Mouse (Mus musculus) limb, embryonic 10.5 days (tissue): ENCODE measurements at regions not wholly inside any gene's neighbourhood (a gene's known extent, or its start where the extent isn't known, plus 50 kb on each side); places are given as distances from the start of the nearest gene placed in this dataset.
"Not testable (repeated sequence)": the region's sequence is repeated elsewhere in the genome, so short reads cannot be mapped to it uniquely, and the experiment has no call there.

Source experiments
- DNase-seq: peaks from one replicate; pipeline ENCODE4 v3.0.0-alpha.2; 2017; ENCODE audit warnings: low spot score
- H3K27ac ChIP-seq: fragments of 300-500 bp; sonication (generic); 2 replicates; pipeline ENCODE4 v1.5.1; 2016; ENCODE audit warnings: mild to moderate bottlenecking
- H3K27me3 ChIP-seq: fragments of 300-500 bp; sonication (generic); 2 replicates; pipeline ENCODE4 v1.6.1; 2016; ENCODE audit warnings: low read depth, mild to moderate bottlenecking; ENCODE audit not compliant: poor library complexity, severe bottlenecking
- H3K36me3 ChIP-seq: fragments of 300-500 bp; sonication (generic); 2 replicates; pipeline ENCODE4 v1.6.1; 2016; ENCODE audit warnings: mild to moderate bottlenecking, moderate library complexity
- H3K4me1 ChIP-seq: fragments of 300-500 bp; sonication (generic); 2 replicates; pipeline ENCODE4 v1.6.1; 2016
- H3K4me3 ChIP-seq: fragments of 300-500 bp; sonication (generic); 2 replicates; pipeline ENCODE4 v1.5.1; 2016; ENCODE audit warnings: mild to moderate bottlenecking, moderate library complexity
- H3K9me3 ChIP-seq: fragments of 300-500 bp; sonication (generic); replicated peaks from 2 replicates; pipeline ENCODE4 v1.6.1; 2016; ENCODE audit warnings: mild to moderate bottlenecking
- whole genome bisulfite sequencing: fragments of 180-500 bp; shearing (Covaris S2); methylation state at CpG from one replicate; pipeline ENCODE4 v1.1.7; 2016; 5-methylcytosine and 5-hydroxymethylcytosine counted together

DNA sequence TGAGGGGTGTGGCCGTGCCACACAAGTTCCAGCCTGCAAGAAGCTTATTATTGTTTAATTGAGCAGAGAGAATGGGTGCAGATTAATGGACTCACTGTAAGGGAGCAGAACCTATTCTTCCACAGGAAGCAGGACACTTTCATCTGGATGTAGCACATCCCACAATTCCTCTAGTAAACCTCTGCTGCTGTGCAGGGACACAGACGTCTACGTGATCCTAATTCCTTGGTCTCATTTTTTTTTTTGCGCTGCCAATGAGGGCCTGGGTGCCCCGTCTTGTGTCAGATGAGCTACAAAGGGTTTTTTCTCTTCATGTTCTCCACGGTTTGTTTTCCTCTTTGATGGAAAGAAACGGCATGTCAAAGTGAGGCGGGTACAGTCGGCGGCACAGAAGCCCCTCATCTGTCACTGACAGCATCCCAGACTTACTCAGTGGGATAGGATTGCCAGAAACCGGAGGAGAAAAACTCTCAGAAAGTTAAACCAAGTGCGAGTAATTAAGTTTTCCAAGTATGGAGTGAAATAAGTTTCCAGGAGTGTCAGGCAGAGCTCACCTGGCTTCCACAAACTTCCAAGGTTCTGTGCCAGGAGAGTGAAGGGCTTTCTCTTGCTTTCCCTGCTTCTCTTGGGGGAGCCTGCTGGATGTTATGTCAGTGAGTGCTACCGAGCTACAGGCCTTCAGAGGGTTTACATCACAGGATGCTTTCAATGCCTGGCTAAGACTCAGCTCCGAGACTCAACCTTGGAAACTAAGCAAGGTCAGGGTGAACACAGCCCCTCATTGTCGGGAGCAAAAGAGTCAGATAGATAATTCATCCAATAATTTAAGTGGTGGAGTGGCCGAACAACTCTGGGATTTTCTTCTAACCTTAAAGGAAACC, 221.1 kb downstream of the Ankrd50 start:
- Histone ChIP-seq H3K27me3 (no peaks in the 10 kb centered on the region), H3K27ac (no peak overlapping the region; the same call in 1 of the 2 replicates), H3K36me3 (no peaks in the 10 kb centered on the region), H3K4me3 (no peak overlapping the region), H3K9me3 (no peaks in the 10 kb centered on the region), H3K4me1 (0 out of 2 replicates have a peak, but pooled peaks cover 9% of the 10 kb centered on the region)
- peak; percentile 28 for DNase-seq
- WGBS: 58% methylated on average over 16 of the region's 16 CpGs

DNA sequence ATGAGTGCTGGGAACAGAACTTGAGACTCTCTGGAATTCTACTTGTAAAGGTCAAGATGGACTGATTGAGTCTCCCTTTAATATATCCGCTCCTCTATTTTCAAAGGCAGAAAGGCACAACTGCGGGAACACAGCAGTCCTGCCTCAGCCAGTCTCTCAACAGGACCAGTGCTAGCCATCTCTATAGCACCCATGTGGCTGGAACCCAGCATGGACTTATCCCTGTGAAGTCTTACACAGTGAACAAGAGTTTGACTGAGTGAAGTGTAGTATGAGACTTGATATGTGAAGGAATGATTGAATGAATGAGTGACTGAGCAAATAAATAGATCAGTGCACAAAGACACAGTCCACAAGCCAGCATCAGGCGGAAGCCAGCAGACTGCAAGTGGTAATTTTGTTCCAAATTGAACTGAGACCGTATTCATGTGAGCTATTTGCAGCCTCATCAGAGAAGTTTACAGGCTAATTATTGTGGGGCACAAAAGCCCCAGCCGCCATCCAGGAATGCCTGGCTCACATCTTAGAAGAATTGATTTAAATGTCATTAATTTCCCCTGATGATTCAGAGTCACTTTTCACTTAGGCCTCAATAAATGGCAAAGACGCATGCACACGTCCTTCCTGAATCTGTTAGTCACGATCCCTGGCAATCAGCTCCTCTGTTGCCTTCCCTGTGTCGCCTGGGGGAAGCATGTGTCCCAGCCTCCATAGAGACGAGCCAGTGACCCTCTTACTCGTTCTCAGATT, 223.1 kb downstream of the Ankrd50 start:
- H3K4me1 ChIP-seq: peaks cover 20% of the 10 kb centered on the region; the same call in 1 of the 2 replicates
- DNase-seq: peak; percentile 26
- WGBS: 67% methylated on average over 11 of the region's 11 CpGs
- H3K9me3 ChIP-seq: no peaks in the 10 kb centered on the region
- H3K4me3 ChIP-seq: no peak overlapping the region
- H3K27ac ChIP-seq: no peak overlapping the region
- H3K36me3 ChIP-seq: no peaks in the 10 kb centered on the region
- H3K27me3 ChIP-seq: no peaks in the 10 kb centered on the region

DNA sequence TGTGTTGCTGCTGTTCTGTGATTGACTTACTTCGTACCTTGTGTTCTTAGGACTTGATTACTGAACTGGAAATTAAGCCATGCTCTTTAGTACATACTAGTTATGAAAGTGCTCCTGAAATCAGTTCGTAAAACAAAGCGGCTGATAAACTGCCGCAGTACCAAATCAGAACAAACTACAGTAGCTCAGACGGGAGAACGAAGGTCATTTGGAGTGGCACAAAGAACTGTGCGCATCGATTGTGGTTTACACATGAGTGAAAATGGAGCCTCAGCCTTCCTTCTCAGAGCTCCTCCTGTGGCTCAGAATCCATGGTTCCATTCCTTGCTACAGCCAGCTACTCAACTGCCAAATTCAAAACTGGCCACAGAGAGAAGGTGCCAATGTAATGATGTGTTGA, 225.4 kb downstream of the Ankrd50 start:
- DNase-seq: peak; percentile 16
- 97% methylated on average over 8 of the region's 8 CpGs for WGBS
- H3K4me1 ChIP-seq: peaks cover 20% of the 10 kb centered on the region; the same call in 1 of the 2 replicates
- H3K27me3 ChIP-seq, H3K4me3 ChIP-seq, H3K9me3 ChIP-seq, H3K36me3 ChIP-seq, H3K27ac ChIP-seq: not testable (repeated sequence)

DNA sequence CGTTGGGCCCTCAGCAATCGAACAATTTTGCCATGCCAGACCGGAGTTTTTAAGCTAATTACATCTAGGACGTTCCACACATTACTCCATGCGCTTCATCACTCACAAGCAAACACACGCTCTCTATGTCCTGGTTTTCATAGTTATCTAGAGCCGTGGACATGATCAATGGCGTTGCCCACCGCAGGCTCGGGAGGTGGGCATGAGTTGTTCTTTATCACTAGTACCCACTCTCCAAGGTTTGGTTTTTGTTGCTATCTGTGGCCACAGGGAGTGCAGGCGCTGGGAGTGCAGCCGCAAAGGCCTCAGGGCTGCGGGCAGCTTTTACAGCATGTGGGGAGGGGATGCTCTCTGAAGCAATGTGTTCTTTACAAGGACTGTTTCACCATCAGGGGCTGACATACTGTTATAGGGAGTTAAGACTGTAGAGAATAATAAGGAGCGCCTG, 226.8 kb downstream of the Ankrd50 start:
- peak; percentile 31 for DNase-seq
- H3K27me3 ChIP-seq: no peaks in the 10 kb centered on the region
- H3K9me3 ChIP-seq: no peaks in the 10 kb centered on the region
- 66% methylated on average over 14 of the region's 14 CpGs for WGBS
- no peaks in the 10 kb centered on the region for H3K36me3 ChIP-seq
- peaks cover 14% of the 10 kb centered on the region; the same call in 1 of the 2 replicates for H3K4me1 ChIP-seq
- H3K27ac ChIP-seq: 0 out of 2 replicates have a peak overlapping the region, but pooled peaks have one; percentile 21
- H3K4me3 ChIP-seq: no peak overlapping the region

DNA sequence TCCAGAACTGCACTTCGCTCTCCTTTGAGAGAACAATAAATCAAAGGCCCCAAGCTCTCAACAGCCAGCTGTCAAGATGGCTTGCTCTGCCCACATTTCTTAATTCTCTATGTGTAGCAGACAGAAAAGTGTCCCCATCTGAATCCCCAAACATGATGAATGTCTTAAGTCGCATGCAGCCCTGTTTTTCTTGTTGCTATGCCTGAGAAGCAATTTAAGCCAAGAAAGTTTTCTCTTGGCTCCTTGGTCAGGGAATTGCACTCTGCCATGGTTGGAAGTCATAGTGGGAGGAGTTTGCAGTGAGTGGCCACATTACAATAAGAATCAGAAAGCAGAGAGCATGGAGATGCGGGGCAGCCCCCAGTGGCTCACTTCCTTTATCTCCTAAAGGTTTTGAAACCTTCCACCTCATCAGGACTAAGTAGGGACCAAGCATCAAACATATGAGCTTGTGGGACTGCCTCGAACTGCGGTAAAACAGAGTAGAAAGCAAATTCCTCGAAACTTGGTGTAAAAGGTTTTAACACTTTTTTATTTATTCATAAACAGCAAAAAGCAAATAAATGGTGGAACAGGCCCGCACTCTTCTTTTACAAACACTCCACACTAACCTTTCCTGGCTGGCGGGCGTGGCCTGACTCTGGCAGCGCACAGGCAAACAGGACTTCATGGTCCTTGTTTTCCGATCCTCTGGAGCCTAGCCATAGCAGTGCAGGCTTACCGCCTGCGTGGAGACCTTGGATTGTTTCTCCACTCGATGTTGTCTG, 227.4 kb downstream of the Ankrd50 start:
- peak; percentile 16 for DNase-seq
- H3K36me3 ChIP-seq: no peaks in the 10 kb centered on the region
- no peaks in the 10 kb centered on the region for H3K27me3 ChIP-seq
- 60% methylated on average over 14 of the region's 14 CpGs for WGBS
- peaks cover 14% of the 10 kb centered on the region; the same call in 1 of the 2 replicates for H3K4me1 ChIP-seq
- no peak overlapping the region for H3K27ac ChIP-seq
- H3K4me3 ChIP-seq: no peak overlapping the region
- no peaks in the 10 kb centered on the region for H3K9me3 ChIP-seq

DNA sequence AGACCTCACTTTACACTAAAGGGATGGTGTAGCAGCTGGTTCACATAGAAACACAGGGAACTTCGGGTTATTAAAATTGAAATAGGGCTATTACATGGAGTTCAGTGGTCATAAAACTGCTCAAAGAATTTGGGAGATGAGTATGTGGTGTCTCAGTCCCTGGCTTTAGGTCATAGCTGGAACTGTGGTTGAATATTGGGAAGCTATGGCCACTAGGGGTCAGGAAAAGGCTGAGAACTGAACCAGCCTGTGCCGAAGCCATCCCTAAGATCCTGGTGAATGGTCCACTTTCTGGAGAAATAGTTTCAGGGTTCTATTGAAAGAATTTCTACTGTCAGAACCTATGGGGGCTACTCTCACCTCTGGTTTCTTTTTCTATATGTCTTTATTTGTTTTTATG, 229.0 kb downstream of the Ankrd50 start:
- Histone ChIP-seq H3K27me3 (no peaks in the 10 kb centered on the region), H3K4me1 (peaks cover 11% of the 10 kb centered on the region; the same call in 1 of the 2 replicates), H3K36me3 (no peaks in the 10 kb centered on the region), H3K9me3 (no peaks in the 10 kb centered on the region), H3K4me3 (no peak overlapping the region), H3K27ac (no peak overlapping the region)
- peak; percentile 37 for DNase-seq
- 14% methylated on average over 2 of the region's 2 CpGs for WGBS

DNA sequence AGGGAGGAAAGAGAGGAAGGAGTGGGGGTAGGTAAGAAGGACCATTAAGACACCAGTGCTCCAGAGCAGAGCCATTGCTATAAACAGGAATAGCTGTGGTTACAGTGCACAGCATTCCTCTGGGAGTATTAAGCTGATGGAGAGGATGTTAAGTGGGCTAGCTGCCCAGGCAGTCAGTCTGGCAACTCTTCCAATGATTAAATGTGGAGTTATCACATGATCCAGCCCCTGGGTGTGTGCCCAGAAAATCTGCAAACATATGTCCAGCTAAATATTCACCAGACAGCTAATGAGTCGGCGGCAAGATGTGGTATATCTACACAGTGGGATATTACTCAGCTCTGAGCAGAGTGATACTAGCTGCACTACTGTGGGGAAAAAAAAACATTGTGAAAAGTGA, 229.7 kb downstream of the Ankrd50 start:
- DNase-seq: peak; percentile 5
- no peak overlapping the region for H3K27ac ChIP-seq
- peaks cover 11% of the 10 kb centered on the region; the same call in 1 of the 2 replicates for H3K4me1 ChIP-seq
- no peaks in the 10 kb centered on the region for H3K36me3 ChIP-seq
- WGBS: 98% methylated on average over 2 of the region's 2 CpGs
- H3K9me3 ChIP-seq: no peaks in the 10 kb centered on the region
- no peak overlapping the region for H3K4me3 ChIP-seq
- H3K27me3 ChIP-seq: no peaks in the 10 kb centered on the region

DNA sequence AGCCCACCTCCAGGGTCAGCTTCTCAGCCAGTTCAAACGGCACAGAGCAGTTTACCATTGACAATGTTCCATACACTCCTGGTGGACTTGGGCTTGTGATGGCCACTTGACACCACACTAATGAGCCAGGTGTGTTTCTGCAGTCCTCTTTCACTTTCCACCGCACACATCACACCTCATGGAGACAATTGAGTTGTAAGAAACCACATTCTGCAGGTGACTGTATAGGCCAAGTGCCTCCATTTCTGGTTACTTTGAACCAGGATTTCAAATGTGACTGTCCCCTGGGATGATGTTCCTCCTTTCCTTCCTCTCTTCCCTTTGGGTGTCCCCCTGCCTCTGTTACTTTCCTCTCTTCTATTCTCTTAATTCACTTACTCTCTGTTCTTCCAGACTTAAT, 233.1 kb downstream of the Ankrd50 start:
- no peak overlapping the region for H3K27ac ChIP-seq
- WGBS: 74% methylated on average over 2 of the region's 2 CpGs
- no peaks in the 10 kb centered on the region for H3K36me3 ChIP-seq
- no peaks in the 10 kb centered on the region for H3K9me3 ChIP-seq
- no peaks in the 10 kb centered on the region for H3K27me3 ChIP-seq
- no peaks in the 10 kb centered on the region for H3K4me1 ChIP-seq
- DNase-seq: peak; percentile 18
- H3K4me3 ChIP-seq: no peak overlapping the region

DNA sequence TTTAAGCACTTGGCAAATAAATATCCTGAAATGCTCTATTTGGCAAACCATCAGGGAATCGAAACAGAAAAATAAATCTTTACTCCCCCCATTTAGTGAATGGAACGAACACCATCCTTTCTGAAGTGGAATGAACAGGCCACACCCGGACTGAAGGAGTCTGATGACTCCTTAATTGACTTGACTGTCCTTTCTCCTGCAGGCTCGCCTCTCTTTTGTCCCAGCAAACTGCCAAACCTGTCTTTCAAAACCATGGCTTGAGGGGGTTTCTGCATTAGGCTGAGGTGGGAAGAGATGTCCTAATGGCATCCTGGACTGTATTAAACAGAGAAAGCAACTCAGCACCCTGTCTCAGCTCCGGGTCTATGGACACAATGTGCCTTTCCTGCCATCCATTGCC, 234.1 kb downstream of the Ankrd50 start:
- no peaks in the 10 kb centered on the region for H3K9me3 ChIP-seq
- WGBS: 74% methylated on average over 5 of the region's 5 CpGs
- peak; percentile 14 for DNase-seq
- H3K27ac ChIP-seq: no peak overlapping the region
- H3K4me3 ChIP-seq: no peak overlapping the region
- H3K36me3 ChIP-seq: no peaks in the 10 kb centered on the region
- no peaks in the 10 kb centered on the region for H3K27me3 ChIP-seq
- no peaks in the 10 kb centered on the region for H3K4me1 ChIP-seq

DNA sequence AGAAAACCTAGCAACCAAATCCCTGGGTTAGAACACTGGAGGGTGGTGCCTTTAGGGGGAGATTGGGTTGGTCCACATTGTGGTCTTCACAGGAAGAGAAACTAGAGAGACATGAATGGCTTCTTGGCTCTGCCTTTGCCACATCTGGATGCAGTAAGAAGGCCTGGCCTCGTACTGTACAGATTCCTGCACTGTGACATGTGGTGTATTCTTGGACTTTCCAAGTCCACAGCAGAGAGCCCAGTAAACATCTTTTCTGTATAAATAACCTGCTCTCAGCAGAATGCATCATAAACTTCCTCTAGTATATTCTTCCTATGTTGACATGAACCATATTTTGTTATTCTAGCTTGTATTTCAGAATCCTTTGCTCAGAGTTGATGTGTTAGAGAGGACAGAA, 235.7 kb downstream of the Ankrd50 start:
- no peaks in the 10 kb centered on the region for H3K27me3 ChIP-seq
- DNase-seq: no peak
- no peaks in the 10 kb centered on the region for H3K9me3 ChIP-seq
- H3K27ac ChIP-seq: no peak overlapping the region
- H3K4me3 ChIP-seq: no peak overlapping the region
- 85% methylated on average over 1 of the region's 1 CpGs for WGBS
- no peaks in the 10 kb centered on the region for H3K36me3 ChIP-seq
- no peaks in the 10 kb centered on the region for H3K4me1 ChIP-seq

DNA sequence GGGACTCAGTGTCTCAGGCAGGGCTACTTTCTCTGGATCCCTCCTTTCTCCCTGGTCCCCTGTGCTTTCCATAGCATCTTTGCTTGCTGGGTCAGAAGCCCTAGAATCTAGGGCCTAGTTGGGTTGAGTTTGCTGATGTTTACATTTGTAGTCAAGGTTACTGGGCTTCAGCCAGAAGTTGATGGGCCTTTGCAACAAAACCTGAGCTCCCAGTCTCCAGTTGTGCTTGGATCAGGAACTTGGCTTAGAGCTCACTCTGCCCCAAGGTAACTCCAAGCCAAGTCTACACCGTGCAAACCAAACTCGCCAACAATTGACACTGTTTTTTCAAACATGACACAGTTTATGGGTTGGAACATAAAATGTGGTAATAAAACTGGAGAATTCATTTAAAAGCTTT, 238.2 kb downstream of the Ankrd50 start:
- Histone ChIP-seq H3K4me1 (no peaks in the 10 kb centered on the region), H3K27me3 (no peaks in the 10 kb centered on the region), H3K9me3 (no peaks in the 10 kb centered on the region), H3K27ac (no peak overlapping the region), H3K36me3 (no peaks in the 10 kb centered on the region), H3K4me3 (no peak overlapping the region)
- 89% methylated on average over 2 of the region's 2 CpGs for WGBS
- no peak for DNase-seq

DNA sequence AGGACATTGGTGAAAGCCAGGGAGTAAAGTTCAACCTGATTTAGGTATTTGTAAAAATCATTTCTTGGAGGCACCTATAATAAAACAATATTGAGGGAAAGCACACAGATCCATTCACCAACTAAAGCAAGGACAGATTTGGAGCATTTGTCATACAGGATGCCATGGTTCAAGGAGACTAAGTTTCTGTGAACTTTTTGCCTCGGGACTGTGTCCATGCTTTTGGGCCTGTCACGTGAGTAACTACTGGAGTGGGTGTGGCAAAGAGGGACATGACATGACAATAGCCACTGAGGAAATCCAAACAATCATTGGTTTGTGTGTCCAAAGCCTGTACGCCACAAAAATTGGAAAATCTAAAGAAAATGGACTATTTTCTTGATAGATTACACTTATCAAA, 241.4 kb downstream of the Ankrd50 start:
- Histone ChIP-seq H3K9me3 (no peaks in the 10 kb centered on the region), H3K36me3 (no peaks in the 10 kb centered on the region), H3K27ac (no peak overlapping the region), H3K27me3 (no peaks in the 10 kb centered on the region), H3K4me1 (no peaks in the 10 kb centered on the region), H3K4me3 (no peak overlapping the region)
- 92% methylated on average over 3 of the region's 3 CpGs for WGBS
- no peak for DNase-seq
